Mouse (Mus musculus): Measurements from ENCODE around the gene Maz. TPM values are rescaled to one million over a fixed set of nuclear protein-coding genes. Genes with fewer than 3 reads are reported as not detected.

Maz gene
- polyA plus RNA-seq, 1 experiment from 2014 or later: 79.8 TPM

DNA sequence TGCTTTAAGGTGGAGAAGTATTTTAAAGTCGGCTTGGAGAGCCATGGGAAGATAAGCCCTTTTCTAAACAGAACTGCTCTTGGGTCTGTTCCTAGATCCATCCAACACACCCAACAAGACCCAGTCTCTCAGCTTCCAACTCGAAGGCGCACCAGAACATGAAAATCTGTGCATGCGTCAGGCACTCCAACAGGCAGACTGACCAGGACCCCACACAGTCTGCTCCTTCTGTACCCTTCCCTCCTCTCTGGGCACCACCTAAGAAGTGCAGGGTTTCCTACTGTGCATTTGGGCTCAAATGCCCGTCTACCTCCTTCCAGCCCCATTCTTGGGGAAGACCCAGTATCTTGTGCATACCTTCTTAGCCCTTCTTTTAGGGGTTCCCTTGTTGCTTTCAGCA is 6.3 kb downstream of the Maz start:
- Histone ChIP-seq H3K4me3 (replicated peaks) (peak overlapping the region; percentile 66), H3K9ac (peak overlapping the region; percentile 57), H3K4me2 (replicated peaks) (peak overlapping the region; percentile 89), H3K27ac (replicated peaks) (peak overlapping the region; percentile 95), H3K36me3 (peaks cover 28% of the 10 kb centered on the region), H3K4me1 (peaks cover 87% of the 10 kb centered on the region), H3K9me3 (replicated peaks) (no peaks in the 10 kb centered on the region), H3K27me3 (no peaks in the 10 kb centered on the region)
- 21% methylated on average over 5 of the region's 5 CpGs for WGBS
- no peak for ATAC-seq (ENCODE audit: insufficient number of reproducible peaks, low FRiP score, low TSS enrichment, low read depth)

GRCm38 (mm10) chr7:127020031-127020430 is 6.8 kb downstream of the Maz start:
- Histone ChIP-seq H3K9ac (peak overlapping the region; percentile 57), H3K27me3 (no peaks in the 10 kb centered on the region), H3K4me2 (replicated peaks) (peak overlapping the region; percentile 89), H3K27ac (replicated peaks) (peak overlapping the region; percentile 95), H3K36me3 (peaks cover 32% of the 10 kb centered on the region), H3K4me3 (replicated peaks) (peak overlapping the region; percentile 66), H3K4me1 (peaks cover 91% of the 10 kb centered on the region), H3K9me3 (replicated peaks) (no peaks in the 10 kb centered on the region)
- 27% methylated on average over 3 of the region's 3 CpGs for WGBS
- ATAC-seq (ENCODE audit: insufficient number of reproducible peaks, low FRiP score, low TSS enrichment, low read depth): no peak

DNA sequence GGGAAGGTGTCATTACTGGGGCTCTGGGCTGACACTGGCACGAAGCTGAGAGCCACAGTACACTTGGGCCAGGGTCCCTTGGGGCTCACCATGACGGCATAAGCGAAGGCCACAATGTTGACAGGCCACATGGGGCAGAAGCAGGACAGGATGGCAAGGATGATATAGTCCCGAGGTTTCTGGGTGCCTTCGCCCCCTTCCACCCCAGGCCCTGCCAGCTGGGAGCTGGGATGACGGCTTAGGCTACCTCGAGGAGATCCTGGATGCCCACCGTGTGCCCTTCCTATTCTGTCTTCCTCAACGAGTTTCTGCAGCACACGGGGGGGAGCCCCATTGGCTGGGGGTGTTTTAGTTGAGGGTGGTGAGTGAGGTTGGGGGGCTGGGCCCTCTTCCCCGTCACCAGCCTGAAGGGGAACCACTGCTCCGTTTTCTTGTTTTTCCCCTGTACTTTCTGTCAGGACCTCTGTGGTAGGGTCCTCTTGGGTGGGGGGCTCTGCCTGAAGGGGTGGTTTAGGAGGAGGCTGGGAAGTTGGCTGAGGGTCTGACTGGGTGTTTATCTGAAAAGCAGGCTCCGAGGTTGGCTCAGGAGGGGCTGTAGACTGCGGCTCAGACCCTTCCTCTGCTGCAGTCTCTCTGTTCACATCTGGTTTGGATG is 7.4 kb downstream of the Maz start:
- H3K4me2 ChIP-seq (replicated peaks): peak overlapping the region; percentile 89
- H3K27ac ChIP-seq (replicated peaks): peak overlapping the region; percentile 95
- H3K27me3 ChIP-seq: no peaks in the 10 kb centered on the region
- ATAC-seq (ENCODE audit: insufficient number of reproducible peaks, low FRiP score, low TSS enrichment, low read depth): no peak
- H3K36me3 ChIP-seq: peaks cover 38% of the 10 kb centered on the region
- H3K9me3 ChIP-seq (replicated peaks): no peaks in the 10 kb centered on the region
- peak overlapping the region; percentile 57 for H3K9ac ChIP-seq
- WGBS: 48% methylated on average over 14 of the region's 14 CpGs
- H3K4me1 ChIP-seq: peaks cover 91% of the 10 kb centered on the region
- peak overlapping the region; percentile 66 for H3K4me3 ChIP-seq (replicated peaks)

DNA sequence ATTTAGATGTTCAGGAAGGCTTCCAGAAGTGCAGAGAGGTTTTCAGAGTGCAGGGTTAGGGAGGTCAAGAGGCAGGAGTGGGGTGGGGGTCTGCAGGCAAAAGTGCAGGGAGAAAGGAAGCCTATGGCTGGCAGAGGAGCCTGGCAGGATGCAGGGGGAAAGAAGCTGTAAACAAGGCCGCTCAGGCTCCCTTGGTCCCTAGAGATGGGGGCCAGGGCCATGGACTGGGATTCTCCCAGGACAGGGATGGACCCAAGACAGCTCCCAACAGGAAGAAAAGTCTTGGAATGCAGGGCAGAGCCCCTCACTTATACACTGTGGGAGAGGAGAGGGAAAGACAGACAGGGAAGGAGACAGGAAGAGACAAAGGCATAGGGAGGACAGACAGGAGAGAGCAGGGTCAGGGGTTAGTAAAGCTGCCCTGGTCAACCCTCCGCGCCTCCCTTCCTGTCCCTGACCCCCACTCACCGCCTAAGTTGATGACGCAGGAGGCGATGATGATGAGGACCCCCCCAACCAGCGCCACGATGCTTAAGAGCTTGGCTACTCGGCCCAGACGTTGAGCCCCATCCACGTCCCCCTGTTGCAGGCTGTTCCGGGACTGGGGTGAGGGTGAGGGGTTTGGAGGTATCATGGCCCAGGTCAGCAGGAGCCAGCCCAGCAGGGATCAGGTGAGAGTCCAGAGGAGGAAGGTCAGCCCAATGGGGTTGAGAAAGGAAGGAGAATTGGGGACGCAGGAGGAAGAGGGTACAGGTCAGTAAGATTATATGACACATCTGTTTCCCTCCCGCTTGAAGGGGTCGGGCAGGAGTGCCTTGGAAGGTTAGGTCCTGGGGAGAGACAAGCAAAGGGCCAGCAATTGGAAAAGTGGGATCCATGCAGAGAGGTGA is 8.2 kb downstream of the Maz start:
- Histone ChIP-seq H3K9ac (peak overlapping the region; percentile 57; the same call in 1 of the 2 replicates), H3K27ac (replicated peaks) (peak overlapping the region; percentile 95), H3K9me3 (replicated peaks) (no peaks in the 10 kb centered on the region), H3K36me3 (peaks cover 42% of the 10 kb centered on the region), H3K4me2 (replicated peaks) (peak overlapping the region; percentile 89), H3K4me1 (peaks cover 88% of the 10 kb centered on the region), H3K27me3 (no peaks in the 10 kb centered on the region), H3K4me3 (replicated peaks) (peak overlapping the region; percentile 66)
- no peak for ATAC-seq (ENCODE audit: insufficient number of reproducible peaks, low FRiP score, low TSS enrichment, low read depth)
- 70% methylated on average over 15 of the region's 15 CpGs for whole genome bisulfite sequencing

GRCm38 (mm10) chr7:127017950-127018345 is 8.9 kb downstream of the Maz start:
- Histone ChIP-seq H3K9ac (peak overlapping the region; percentile 15; the same call in 1 of the 2 replicates), H3K4me1 (peaks cover 81% of the 10 kb centered on the region), H3K27ac (replicated peaks) (peak overlapping the region; percentile 95), H3K27me3 (no peaks in the 10 kb centered on the region), H3K9me3 (replicated peaks) (no peaks in the 10 kb centered on the region), H3K4me3 (replicated peaks) (peak overlapping the region; percentile 66), H3K36me3 (peaks cover 42% of the 10 kb centered on the region), H3K4me2 (replicated peaks) (peak overlapping the region; percentile 89)
- WGBS: 48% methylated on average over 6 of the region's 6 CpGs
- no peak for ATAC-seq (ENCODE audit: insufficient number of reproducible peaks, low FRiP score, low TSS enrichment, low read depth)

DNA sequence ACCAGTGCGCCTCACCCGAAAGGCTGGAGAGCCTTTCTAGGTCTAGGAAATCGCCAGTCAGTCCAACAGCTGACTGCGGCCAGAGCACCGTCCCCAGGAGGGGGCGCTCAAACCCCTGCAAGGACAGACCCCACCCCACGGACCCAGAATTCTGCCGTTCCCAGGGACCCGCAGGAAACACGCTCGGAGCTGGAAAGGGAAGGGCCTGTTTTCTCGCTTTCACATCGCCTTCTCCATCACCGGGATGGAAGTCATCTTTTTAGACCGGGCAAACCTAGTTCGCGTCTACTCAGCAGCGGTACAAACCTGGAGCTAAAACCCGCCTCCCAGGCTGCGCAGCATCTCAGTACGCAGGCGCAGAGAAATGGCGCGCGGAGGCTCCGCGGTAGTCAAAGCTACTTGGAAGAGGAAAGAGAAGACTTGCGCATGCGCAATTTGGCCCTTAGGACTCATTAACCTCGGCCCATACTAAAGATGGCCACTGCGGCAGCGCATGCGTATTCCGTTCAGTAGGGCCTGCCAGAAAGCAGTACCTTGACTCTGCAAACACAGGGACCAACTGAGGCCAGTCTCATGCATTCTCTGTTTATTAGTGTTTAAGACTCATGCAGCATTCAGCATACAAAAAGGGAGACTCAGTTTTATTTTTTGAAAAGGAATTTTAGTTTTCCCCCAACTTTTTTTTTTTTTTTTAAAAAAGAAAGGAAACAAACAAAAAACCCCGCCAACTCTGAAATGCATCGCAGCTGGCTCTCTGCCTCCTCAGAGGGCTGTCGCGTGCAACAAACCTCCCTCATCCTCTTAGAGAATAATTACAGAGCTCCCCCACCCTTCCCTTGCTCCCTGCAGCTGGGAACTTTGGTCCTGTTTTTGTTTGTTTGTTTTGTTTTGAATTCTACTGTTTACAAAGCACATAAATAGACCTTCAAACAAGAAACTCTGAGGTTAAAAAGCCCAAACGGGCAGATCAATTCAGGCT is 9.6 kb downstream of the Maz start, which contains the start of gene Pagr1a:
Pagr1a (minus strand) TSS at position 382 of the 979 bp plus-strand sequence.
- peak within 1 kb of the TSS; percentile 89 for H3K4me2 ChIP-seq (replicated peaks)
- H3K27ac ChIP-seq (replicated peaks): peak within 1 kb of the TSS; percentile 95
- peak within 1 kb of the TSS; percentile 67 for H3K9ac ChIP-seq
- H3K9me3 ChIP-seq (replicated peaks): no peaks in the 10 kb centered on the region
- peaks cover 42% of the 10 kb centered on the region for H3K36me3 ChIP-seq
- H3K27me3 ChIP-seq: no peaks in the 10 kb centered on the region
- H3K4me3 ChIP-seq (replicated peaks): peak within 1 kb of the TSS; percentile 66
- 2% methylated on average over 39 of the region's 39 CpGs for WGBS
- peak; percentile 85 for ATAC-seq (ENCODE audit: insufficient number of reproducible peaks, low FRiP score, low TSS enrichment, low read depth)
- peaks cover 74% of the 10 kb centered on the region for H3K4me1 ChIP-seq

GRCm38 (mm10) chr7:127016486-127016938 is 10.3 kb downstream of the Maz start:
- H3K4me2 ChIP-seq (replicated peaks): peak overlapping the region; percentile 89
- H3K27ac ChIP-seq (replicated peaks): peak overlapping the region; percentile 95
- H3K27me3 ChIP-seq: no peaks in the 10 kb centered on the region
- peak overlapping the region; percentile 66 for H3K4me3 ChIP-seq (replicated peaks)
- peaks cover 36% of the 10 kb centered on the region for H3K36me3 ChIP-seq
- H3K4me1 ChIP-seq: peaks cover 67% of the 10 kb centered on the region
- ATAC-seq (ENCODE audit: insufficient number of reproducible peaks, low FRiP score, low TSS enrichment, low read depth): no peak; the same call in 1 of the 2 replicates
- peak overlapping the region; percentile 67 for H3K9ac ChIP-seq
- WGBS: under 1% methylated on average over 22 of the region's 22 CpGs
- no peaks in the 10 kb centered on the region for H3K9me3 ChIP-seq (replicated peaks)

DNA sequence TGATC is 10.6 kb downstream of the Maz start, which contains the start of gene Pagr1b:
Pagr1b (minus strand) TSS at position 4 of the 5 bp plus-strand sequence.
- peaks cover 37% of the 10 kb centered on the region for H3K36me3 ChIP-seq
- H3K27ac ChIP-seq (replicated peaks): peak within 1 kb of the TSS; percentile 95
- peak within 1 kb of the TSS; percentile 66 for H3K4me3 ChIP-seq (replicated peaks)
- peak within 1 kb of the TSS; percentile 67 for H3K9ac ChIP-seq
- no peak for ATAC-seq (ENCODE audit: insufficient number of reproducible peaks, low FRiP score, low TSS enrichment, low read depth)
- no peaks in the 10 kb centered on the region for H3K9me3 ChIP-seq (replicated peaks)
- H3K27me3 ChIP-seq: no peaks in the 10 kb centered on the region
- peak within 1 kb of the TSS; percentile 89 for H3K4me2 ChIP-seq (replicated peaks)
- peaks cover 64% of the 10 kb centered on the region for H3K4me1 ChIP-seq

GRCm38 (mm10) chr7:127016081-127016480 is 10.8 kb downstream of the Maz start:
- WGBS: 3% methylated on average over 10 of the region's 10 CpGs
- Histone ChIP-seq H3K4me1 (peaks cover 62% of the 10 kb centered on the region), H3K27me3 (no peaks in the 10 kb centered on the region), H3K4me3 (replicated peaks) (peak overlapping the region; percentile 66), H3K9ac (peak overlapping the region; percentile 67), H3K36me3 (peaks cover 39% of the 10 kb centered on the region), H3K27ac (replicated peaks) (peak overlapping the region; percentile 95), H3K4me2 (replicated peaks) (peak overlapping the region; percentile 89), H3K9me3 (replicated peaks) (no peaks in the 10 kb centered on the region)
- ATAC-seq (ENCODE audit: insufficient number of reproducible peaks, low FRiP score, low TSS enrichment, low read depth): no peak

GRCm38 (mm10) chr7:127014993-127015392 is 11.8 kb downstream of the Maz start:
- ATAC-seq (ENCODE audit: insufficient number of reproducible peaks, low FRiP score, low TSS enrichment, low read depth): no peak
- WGBS: 88% methylated on average over 12 of the region's 12 CpGs
- Histone ChIP-seq H3K9me3 (replicated peaks) (no peaks in the 10 kb centered on the region), H3K27me3 (no peaks in the 10 kb centered on the region), H3K4me1 (peaks cover 53% of the 10 kb centered on the region), H3K36me3 (peaks cover 40% of the 10 kb centered on the region), H3K4me2 (replicated peaks) (no peak overlapping the region), H3K4me3 (replicated peaks) (no peak overlapping the region), H3K27ac (replicated peaks) (no peak overlapping the region), H3K9ac (no peak overlapping the region)

DNA sequence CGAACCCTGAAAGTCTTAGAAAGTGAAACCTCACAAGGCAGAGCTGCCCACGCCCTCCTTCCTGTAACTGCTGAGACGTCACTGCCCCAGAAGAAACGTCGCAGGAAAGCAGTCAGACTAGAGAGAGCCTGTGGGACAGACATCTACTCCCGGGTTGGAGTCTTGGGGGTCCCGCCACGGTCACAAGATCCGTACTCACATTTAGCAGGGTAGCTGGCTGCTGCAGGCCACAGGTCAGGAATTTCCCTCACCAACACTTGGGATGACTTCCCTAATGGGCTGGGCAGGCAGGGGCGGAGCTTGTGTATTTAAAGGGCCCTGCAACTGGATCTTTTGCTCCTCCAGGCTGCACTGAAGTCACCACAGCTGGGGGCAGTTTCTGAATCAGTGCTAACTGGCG is 12.5 kb downstream of the Maz start, which contains the start of gene Mvp:
Mvp (minus strand) TSS at position 302 of the 400 bp plus-strand sequence.
- Histone ChIP-seq H3K9ac (peak within 1 kb of the TSS; percentile 31), H3K4me1 (peaks cover 47% of the 10 kb centered on the region), H3K36me3 (peaks cover 40% of the 10 kb centered on the region), H3K27me3 (no peaks in the 10 kb centered on the region), H3K27ac (replicated peaks) (0 out of 2 replicates have a peak within 1 kb of the TSS, but pooled peaks have one; percentile 51), H3K4me3 (replicated peaks) (peak within 1 kb of the TSS; percentile 34), H3K9me3 (replicated peaks) (no peaks in the 10 kb centered on the region), H3K4me2 (replicated peaks) (peak within 1 kb of the TSS; percentile 39)
- ATAC-seq (ENCODE audit: insufficient number of reproducible peaks, low FRiP score, low TSS enrichment, low read depth): no peak
- WGBS: 36% methylated on average over 11 of the region's 11 CpGs

Data from embryonic facial prominence, embryonic 15.5 days (tissue).